In the genomic region with DNA sequence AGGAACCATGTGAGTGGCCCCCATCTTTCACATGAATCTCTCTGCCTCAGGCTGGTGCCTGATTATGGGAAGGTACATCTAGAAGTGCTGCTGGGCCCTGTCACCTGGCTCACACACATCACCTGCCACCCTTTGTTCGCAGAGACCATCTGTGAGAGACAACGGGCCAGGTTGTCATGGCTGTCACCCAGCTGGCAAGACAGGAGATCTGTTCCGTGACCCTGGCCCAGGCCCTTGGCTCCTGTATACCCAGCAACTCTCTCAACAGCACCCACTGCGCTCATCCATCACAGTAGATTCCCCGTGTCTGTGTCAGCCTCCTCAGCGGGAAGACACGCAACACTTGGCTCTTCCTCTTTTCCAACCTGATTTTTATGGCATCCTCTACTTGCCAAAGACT, we compare ENCODE assay signal across 16 mouse cellular contexts.
DNase-seq lines count a peak whose midpoint lies in the region.
"Had no signal": no experiment of that assay in that cellular context is flagged by ENCODE, and none has a peak within 500 bp of the region (broad histone marks: within the 10 kb centered on the region; RNA-seq: fewer than 3 reads in every experiment).

No protein-coding gene starts in this region.

- DNase-seq in heart, adult 11 months: peak; percentile 86
- DNase-seq in heart, adult 9 months (ENCODE audit: low spot score in 2 of 2): no peak
- peak; percentile 92 for DNase-seq in brain, adult 2 months (ENCODE audit: low read depth, low spot score)
- DNase-seq in cerebellum, adult 11-12 months: peak; percentile 92
- peak; percentile 93 for DNase-seq in cerebellum, adult 9-11 months
- DNase-seq in lung, postnatal 4 days: no peak
- DNase-seq in urinary bladder, adult 2 months (ENCODE audit: low spot score): no peak
- DNase-seq in kidney, adult 8-10 months: no peak
- DNase-seq: adrenal gland, postnatal 14 days; embryo, embryonic 11 days; heart, postnatal 36 days; kidney, postnatal 14 days; liver, postnatal 0 days; midbrain, embryonic 14.5 days; right cerebral cortex, postnatal 25 days; thymus, postnatal 25 days had no signal

Comparison
In these comparisons a context has a peak if more than half of its experiments do, and no peak if none do; other contexts are left out.
1. DNase-seq: peak in heart, adult 11 months (single experiment), brain, adult 2 months (single experiment), cerebellum, adult 11-12 months (single experiment) and cerebellum, adult 9-11 months (single experiment); none in heart, adult 9 months (0 of 2), lung, postnatal 4 days (0 of 2), urinary bladder, adult 2 months (single experiment) and kidney, adult 8-10 months (0 of 2).